Mouse (Mus musculus) lung, adult 2 months (tissue): ENCODE measurements around the gene Bcl2.

ENCODE experiments used
- CTCF ChIP-seq: fragments of 200-500 bp; IDR thresholded peaks from 2 replicates; pipeline ENCODE4 v1.5.1; 2011; ENCODE audit warnings: mild to moderate bottlenecking, low read length, control low read depth; ENCODE audit not compliant: insufficient read depth
- POLR2A ChIP-seq: fragments of 200-500 bp; IDR thresholded peaks from 2 replicates; pipeline ENCODE4 v1.6.1; 2011; ENCODE audit warnings: low read depth, mild to moderate bottlenecking, control low read depth, low read length, borderline replicate concordance; ENCODE audit errors: extremely low read depth

DNA sequence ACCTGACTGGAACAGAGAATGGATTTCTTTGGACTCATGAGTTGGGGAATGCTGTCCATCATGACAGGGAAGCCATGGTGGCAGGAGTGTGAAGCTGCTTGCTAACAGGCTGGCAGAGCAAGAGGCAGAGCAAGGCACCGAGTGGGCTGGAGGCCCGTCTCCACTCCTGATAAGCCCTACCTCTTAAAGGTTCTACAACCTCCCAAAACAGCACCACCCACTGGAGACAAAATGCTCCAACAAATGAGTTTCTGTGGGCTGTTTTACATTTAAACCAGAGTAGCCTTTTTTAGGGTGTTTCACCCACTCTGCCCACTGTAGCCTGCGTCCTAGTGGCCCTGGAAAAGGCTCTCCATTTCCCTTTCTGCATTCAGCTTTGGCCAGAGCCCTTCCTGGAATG lies 163.5 kb downstream of the Bcl2 start:
- TF ChIP-seq POLR2A (no peak), CTCF (no peak)
